Mouse (Mus musculus) forebrain, embryonic 11.5 days (tissue): ENCODE results near the gene Tmem164. TPM values are rescaled to one million over a fixed set of nuclear protein-coding genes. Genes with fewer than 3 reads are reported as not detected.
"Not testable (repeated sequence)": the region's sequence is repeated elsewhere in the genome, so short reads cannot be mapped to it uniquely, and the experiment has no call there.

ENCODE experiments used
- ATAC-seq: fragments of 200-750 bp; cut with Nextera tagmentation; replicated peaks from 2 replicates; pipeline ENCODE4 v1.8.0; 2017; ENCODE audit warnings: moderate TSS enrichment; ENCODE audit not compliant: low FRiP score
- DNase-seq: peaks from one replicate; pipeline ENCODE4 v3.0.0-alpha.2; 2017; ENCODE audit warnings: low spot score
- H3K27ac ChIP-seq: fragments of 300-500 bp; sonication (generic); 2 replicates; pipeline ENCODE4 v1.5.1; 2014; ENCODE audit warnings: low read depth, low read length
- H3K27me3 ChIP-seq: fragments of 300-500 bp; sonication (generic); 2 replicates; pipeline ENCODE4 v1.6.1; 2014; ENCODE audit warnings: mild to moderate bottlenecking, low read length, mixed read lengths; ENCODE audit not compliant: control insufficient read depth, insufficient read depth
- H3K36me3 ChIP-seq: fragments of 300-500 bp; sonication (generic); 2 replicates; pipeline ENCODE4 v1.6.1; 2014; ENCODE audit warnings: mild to moderate bottlenecking, low read length, moderate library complexity, mixed read lengths; ENCODE audit not compliant: control insufficient read depth, insufficient read depth
- H3K4me1 ChIP-seq: fragments of 300-500 bp; sonication (generic); replicated peaks from 2 replicates; pipeline ENCODE4 v1.6.1; 2014; ENCODE audit warnings: low read length, mixed read lengths; ENCODE audit not compliant: control insufficient read depth, insufficient read depth
- H3K4me2 ChIP-seq: fragments of 300-500 bp; sonication (generic); 2 replicates; pipeline ENCODE4 v1.6.1; 2014; ENCODE audit warnings: low read depth, mild to moderate bottlenecking, low read length, moderate library complexity, mixed read lengths; ENCODE audit not compliant: severe bottlenecking
- H3K4me3 ChIP-seq: fragments of 300-500 bp; sonication (generic); 2 replicates; pipeline ENCODE4 v1.5.1; 2014; ENCODE audit warnings: low read depth, low read length
- H3K9ac ChIP-seq: fragments of 300-500 bp; sonication (generic); 2 replicates; pipeline ENCODE4 v1.6.1; 2014; ENCODE audit warnings: low read length
- H3K9me3 ChIP-seq: fragments of 300-500 bp; sonication (generic); 2 replicates; pipeline ENCODE4 v1.6.1; 2016; ENCODE audit warnings: low read length, mixed read lengths; ENCODE audit not compliant: control insufficient read depth
- WGBS: fragments of 180-500 bp; shearing (Covaris S2); extraction: QIAGEN DNeasy Blood & Tissue Kit; methylation state at CpG from one replicate; pipeline ENCODE4 v1.1.7; 2014; 5-methylcytosine and 5-hydroxymethylcytosine counted together
- polyA plus RNA-seq: library from polyadenylated mRNA; unstranded; fragments of >200 nt; fragmentation: Nextera tagmentation; extraction: Ambion mirVana; gene quantifications from 2 replicates; pipeline ENCODE4 v1.2.1, GENCODE M21; 2014

The Tmem164 gene
- 37.6 and 42.6 TPM in 2 replicates for polyA plus RNA-seq

DNA sequence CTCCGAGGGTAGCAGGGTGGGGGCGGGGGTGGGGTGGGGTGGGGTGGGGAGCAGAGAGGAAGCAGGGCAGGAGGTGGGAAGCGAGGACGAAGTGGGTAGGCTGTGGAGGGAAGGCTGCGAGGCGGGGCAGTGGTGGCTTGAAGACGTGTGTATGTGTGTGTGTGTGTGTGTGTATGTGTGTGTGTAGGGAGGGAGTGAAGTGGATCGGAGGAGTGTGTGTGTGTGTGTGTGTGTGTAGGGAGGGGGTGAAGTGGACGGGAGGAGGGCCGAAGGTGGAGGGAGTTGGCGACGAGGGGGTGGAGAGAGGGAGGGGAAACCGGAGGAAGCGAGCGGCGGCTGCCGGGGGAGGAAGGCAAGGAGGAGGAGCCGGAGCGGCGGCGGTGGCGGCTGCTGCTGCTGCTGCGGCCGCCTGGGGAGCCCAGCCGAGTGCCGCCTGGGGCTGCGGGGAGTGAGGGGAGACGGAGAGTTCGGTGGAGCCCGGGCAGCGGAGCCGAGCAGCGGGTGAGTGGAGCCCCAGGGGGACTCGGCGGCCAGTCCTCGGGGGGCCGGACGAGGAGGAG, at the start of gene Tmem164:
Tmem164 (plus strand) TSS at position 351 of the 560 bp plus-strand sequence.
- peak; percentile 89 for ATAC-seq
- Histone ChIP-seq H3K9ac (peak within 1 kb of the TSS; percentile 72), H3K9me3 (no peaks in the 10 kb centered on the region), H3K4me2 (peak within 1 kb of the TSS; percentile 61), H3K4me3 (peak within 1 kb of the TSS; percentile 57), H3K4me1 (0 out of 2 replicates have a peak, but pooled peaks cover 6% of the 10 kb centered on the region), H3K27ac (peak within 1 kb of the TSS; percentile 85), H3K36me3 (no peaks in the 10 kb centered on the region), H3K27me3 (peaks cover 2% of the 10 kb centered on the region; the same call in 1 of the 2 replicates)
- WGBS: 13% methylated on average over 18 of the region's 38 CpGs
- peak; percentile 89 for DNase-seq

- H3K4me2 ChIP-seq, H3K27me3 ChIP-seq, ATAC-seq: not testable (repeated sequence)
Observed at GRCm38 (mm10) chrX:142632990-142633389, 48.2 kb upstream of the Tmem164 start.

DNA sequence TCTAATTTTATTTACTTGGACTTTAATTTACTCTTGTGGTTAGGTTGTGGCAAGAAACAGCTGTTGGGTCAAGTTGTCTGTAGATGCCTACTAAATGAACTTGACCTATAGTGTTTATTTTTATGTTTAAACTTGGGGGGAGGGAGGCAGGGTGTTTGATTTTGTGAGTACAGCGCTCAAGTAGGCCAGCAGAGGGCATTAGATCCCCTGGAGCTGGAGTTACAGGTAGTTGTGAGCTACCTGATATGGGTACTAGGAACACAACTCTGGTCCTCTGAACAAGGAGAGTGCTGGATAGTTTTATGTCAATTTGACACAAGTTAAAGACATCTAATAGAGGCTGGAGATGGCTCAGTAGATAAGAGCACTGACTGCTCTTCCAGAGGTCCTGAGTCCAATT, 34.0 kb upstream of the Tmem164 start:
- WGBS: 50% methylated on average over 1 of the region's 1 CpGs
- Histone ChIP-seq H3K9ac (no peak overlapping the region), H3K4me2 (no peak overlapping the region), H3K9me3 (no peaks in the 10 kb centered on the region), H3K27ac (no peak overlapping the region), H3K4me3 (no peak overlapping the region), H3K27me3 (0 out of 2 replicates have a peak, but pooled peaks cover 3% of the 10 kb centered on the region), H3K4me1 (no peaks in the 10 kb centered on the region), H3K36me3 (no peaks in the 10 kb centered on the region)
- DNase-seq (no peak), ATAC-seq (no peak)

More at GRCm38 (mm10) chrX:142632990-142633389, 48.2 kb upstream of the Tmem164 start:
- not testable (repeated sequence) for H3K9ac ChIP-seq, H3K4me1 ChIP-seq, H3K4me3 ChIP-seq, DNase-seq, H3K27ac ChIP-seq, H3K36me3 ChIP-seq, H3K9me3 ChIP-seq
- WGBS: 42% methylated on average over 17 of the region's 19 CpGs

- DNase-seq (no peak), ATAC-seq (no peak)
- 80% methylated on average over 6 of the region's 6 CpGs for WGBS
- no peak overlapping the region for H3K4me2 ChIP-seq
- H3K4me1 ChIP-seq: no peaks in the 10 kb centered on the region
- H3K4me3 ChIP-seq: no peak overlapping the region
- no peak overlapping the region for H3K9ac ChIP-seq
- H3K27ac ChIP-seq: no peak overlapping the region
- H3K9me3 ChIP-seq: no peaks in the 10 kb centered on the region
- no peaks in the 10 kb centered on the region for H3K36me3 ChIP-seq
- 0 out of 2 replicates have a peak, but pooled peaks cover 3% of the 10 kb centered on the region for H3K27me3 ChIP-seq
Observed at GRCm38 (mm10) chrX:142650117-142650764, 31.0 kb upstream of the Tmem164 start.

GRCm38 (mm10) chrX:142664704-142665422, 16.3 kb upstream of the Tmem164 start:
- Histone ChIP-seq H3K4me3 (no peak overlapping the region), H3K27ac (no peak overlapping the region), H3K36me3 (no peaks in the 10 kb centered on the region), H3K27me3 (peaks cover 4% of the 10 kb centered on the region; the same call in 1 of the 2 replicates), H3K4me1 (no peaks in the 10 kb centered on the region), H3K9me3 (no peaks in the 10 kb centered on the region), H3K9ac (no peak overlapping the region), H3K4me2 (no peak overlapping the region)
- ATAC-seq (no peak), DNase-seq (no peak)
- WGBS: 73% methylated on average over 4 of the region's 4 CpGs

GRCm38 (mm10) chrX:142665423-142665805, 15.8 kb upstream of the Tmem164 start:
- H3K27ac ChIP-seq: no peak overlapping the region
- no peaks in the 10 kb centered on the region for H3K4me1 ChIP-seq
- peaks cover 5% of the 10 kb centered on the region; the same call in 1 of the 2 replicates for H3K27me3 ChIP-seq
- no peak overlapping the region for H3K4me3 ChIP-seq
- H3K36me3 ChIP-seq: no peaks in the 10 kb centered on the region
- no peak overlapping the region for H3K4me2 ChIP-seq
- no peaks in the 10 kb centered on the region for H3K9me3 ChIP-seq
- ATAC-seq (no peak), DNase-seq (no peak)
- H3K9ac ChIP-seq: no peak overlapping the region

- no peaks in the 10 kb centered on the region for H3K36me3 ChIP-seq
- H3K9me3 ChIP-seq: no peaks in the 10 kb centered on the region
- peaks cover 5% of the 10 kb centered on the region; the same call in 1 of the 2 replicates for H3K27me3 ChIP-seq
- ATAC-seq: no peak
- no peak overlapping the region for H3K9ac ChIP-seq
- no peak overlapping the region for H3K4me2 ChIP-seq
- H3K4me3 ChIP-seq: no peak overlapping the region
- no peaks in the 10 kb centered on the region for H3K4me1 ChIP-seq
- no peak overlapping the region for H3K27ac ChIP-seq
- DNase-seq: no peak
- WGBS: 79% methylated on average over 9 of the region's 9 CpGs
Observed at GRCm38 (mm10) chrX:142669312-142670091, 11.7 kb upstream of the Tmem164 start.

DNA sequence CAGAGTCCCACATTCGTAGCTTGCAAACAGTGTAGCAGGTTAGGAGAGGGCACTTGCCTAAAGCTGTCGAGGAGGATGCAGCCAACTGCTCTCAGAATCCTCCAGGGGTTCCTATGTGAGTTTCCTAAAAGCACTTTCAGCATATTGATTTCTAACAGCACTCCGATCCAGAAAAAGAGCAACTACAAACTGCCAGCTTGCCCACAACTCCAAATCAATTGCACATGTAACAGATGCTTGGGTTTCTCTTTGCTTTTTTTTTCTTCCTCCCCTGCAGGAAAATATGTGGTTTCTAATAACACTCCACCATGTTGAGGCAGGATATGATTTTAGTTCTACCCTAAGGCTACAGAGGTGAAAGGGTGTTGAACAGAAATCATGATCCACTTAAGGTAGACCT, 11.1 kb upstream of the Tmem164 start:
- no peaks in the 10 kb centered on the region for H3K9me3 ChIP-seq
- H3K27ac ChIP-seq: no peak overlapping the region
- no peak overlapping the region for H3K9ac ChIP-seq
- no peaks in the 10 kb centered on the region for H3K36me3 ChIP-seq
- DNase-seq (no peak), ATAC-seq (no peak)
- peaks cover 5% of the 10 kb centered on the region; the same call in 1 of the 2 replicates for H3K27me3 ChIP-seq
- H3K4me2 ChIP-seq: no peak overlapping the region
- H3K4me3 ChIP-seq: no peak overlapping the region
- 65% methylated on average over 3 of the region's 3 CpGs for WGBS
- H3K4me1 ChIP-seq: no peaks in the 10 kb centered on the region
